Mouse (Mus musculus): ENCODE data around the gene Tgm2.

The Tgm2 gene

GRCm38 (mm10) chr2:158166628-158167027, 20.4 kb upstream of the Tgm2 start:
- DNase-seq = no peak

DNA sequence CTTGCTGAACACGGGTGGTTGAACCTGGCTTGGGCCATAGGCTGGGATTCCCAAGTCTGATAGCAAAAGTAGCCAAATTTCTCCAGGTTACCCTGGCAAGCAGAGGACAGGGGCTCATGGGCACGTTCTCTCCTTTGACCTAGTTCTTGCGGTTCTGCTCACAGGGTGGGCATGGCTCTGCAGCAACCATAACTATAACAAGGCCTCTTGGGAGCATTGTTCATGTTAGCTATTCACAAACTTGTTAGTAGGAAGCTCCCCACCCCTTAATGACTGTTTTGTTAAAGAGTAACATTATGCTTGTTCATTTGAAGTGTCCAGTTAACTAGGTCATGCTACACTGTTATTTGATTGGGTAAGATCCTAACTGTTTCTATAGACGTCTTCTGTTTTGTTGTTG, 19.5 kb upstream of the Tgm2 start:
- no peak for DNase-seq

DNA sequence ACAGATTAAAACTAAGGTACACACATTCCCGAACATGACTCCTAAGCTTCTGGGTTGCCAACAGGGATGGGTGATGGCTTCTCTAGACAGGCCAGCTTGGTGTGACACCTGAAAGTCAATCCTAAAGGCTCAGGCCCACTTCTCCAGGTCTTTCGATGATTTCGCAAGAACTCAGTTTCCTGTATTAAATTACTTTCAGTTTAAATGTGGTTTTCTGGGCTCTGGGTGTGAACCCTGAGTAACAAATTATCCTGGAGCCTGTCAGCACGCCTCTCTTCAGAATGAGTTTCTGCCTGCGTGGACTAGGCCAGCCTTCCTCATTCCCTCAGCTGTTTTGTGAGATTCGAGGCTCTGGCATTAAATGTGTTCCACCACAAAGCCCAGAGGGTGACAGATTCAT, 16.8 kb upstream of the Tgm2 start:
- no peak for DNase-seq

GRCm38 (mm10) chr2:158161761-158162160, 15.5 kb upstream of the Tgm2 start:
- DNase-seq = no peak

- no peak for DNase-seq
Observed at GRCm38 (mm10) chr2:158159376-158160235, 13.4 kb upstream of the Tgm2 start.

DNA sequence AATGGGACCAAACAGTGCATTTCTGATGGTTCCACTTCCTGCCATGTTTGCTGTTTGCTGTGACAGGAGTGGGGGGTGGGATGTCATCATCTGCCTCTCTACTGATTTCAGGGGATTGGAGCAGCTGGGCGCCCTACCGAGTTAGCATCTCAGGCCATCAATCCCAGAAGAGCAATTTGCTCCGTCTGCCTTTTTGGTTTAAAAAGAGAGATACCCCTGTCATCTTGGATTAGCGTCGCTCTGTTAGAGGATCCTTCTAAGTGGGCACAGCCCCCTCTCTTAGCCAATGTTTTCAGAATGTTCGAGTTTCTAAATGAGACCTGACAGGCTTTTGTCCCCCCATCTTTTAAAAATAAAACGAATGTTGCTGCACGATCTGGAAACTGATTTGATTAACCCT, 11.4 kb upstream of the Tgm2 start:
- DNase-seq = no peak

DNA sequence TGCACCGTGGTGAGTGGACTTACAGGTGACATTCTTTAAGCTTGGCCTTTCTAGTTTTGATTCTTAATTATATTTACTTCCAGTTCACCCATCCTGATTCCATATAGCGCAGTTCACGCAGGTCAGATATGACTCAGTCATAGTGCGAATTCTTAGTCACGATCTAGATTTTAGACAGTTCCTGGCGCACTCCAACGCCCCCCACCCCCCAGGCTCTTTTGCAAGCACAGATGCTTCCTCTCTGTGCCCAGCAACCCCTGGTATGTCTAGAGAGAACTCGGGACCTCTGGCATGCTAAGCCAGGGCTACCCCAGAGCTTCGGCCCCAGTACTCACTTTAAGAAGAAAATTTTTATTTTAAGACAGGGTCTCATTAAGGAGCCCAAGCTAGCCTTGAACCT, 10.3 kb upstream of the Tgm2 start:
- no peak for DNase-seq

- no peak for DNase-seq
Observed at GRCm38 (mm10) chr2:158155615-158156014, 9.4 kb upstream of the Tgm2 start.

DNA sequence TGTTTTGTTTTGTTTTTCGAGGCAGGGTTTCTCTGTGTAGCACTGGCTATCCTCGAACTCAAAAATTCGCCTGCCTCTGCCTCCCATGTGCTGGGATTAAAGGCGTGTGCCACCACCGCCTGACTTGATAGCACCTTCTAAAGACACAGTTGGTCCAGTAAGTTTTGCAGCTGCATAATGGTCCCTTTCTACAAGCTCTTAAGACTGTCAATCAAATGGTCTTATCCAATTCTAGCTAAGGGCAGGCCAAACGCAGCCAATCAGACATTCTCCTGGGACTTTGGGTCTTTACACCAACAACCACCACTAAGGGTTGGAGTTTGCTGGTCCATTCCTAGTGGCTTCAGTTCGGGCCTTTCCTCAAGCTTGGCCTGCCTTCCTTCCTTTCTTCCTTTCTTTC, 8.9 kb upstream of the Tgm2 start:
- DNase-seq = no peak

GRCm38 (mm10) chr2:158154641-158155040, 8.4 kb upstream of the Tgm2 start:
- DNase-seq = no peak

- DNase-seq = no peak
Observed at GRCm38 (mm10) chr2:158153728-158154343, 7.6 kb upstream of the Tgm2 start.

DNA sequence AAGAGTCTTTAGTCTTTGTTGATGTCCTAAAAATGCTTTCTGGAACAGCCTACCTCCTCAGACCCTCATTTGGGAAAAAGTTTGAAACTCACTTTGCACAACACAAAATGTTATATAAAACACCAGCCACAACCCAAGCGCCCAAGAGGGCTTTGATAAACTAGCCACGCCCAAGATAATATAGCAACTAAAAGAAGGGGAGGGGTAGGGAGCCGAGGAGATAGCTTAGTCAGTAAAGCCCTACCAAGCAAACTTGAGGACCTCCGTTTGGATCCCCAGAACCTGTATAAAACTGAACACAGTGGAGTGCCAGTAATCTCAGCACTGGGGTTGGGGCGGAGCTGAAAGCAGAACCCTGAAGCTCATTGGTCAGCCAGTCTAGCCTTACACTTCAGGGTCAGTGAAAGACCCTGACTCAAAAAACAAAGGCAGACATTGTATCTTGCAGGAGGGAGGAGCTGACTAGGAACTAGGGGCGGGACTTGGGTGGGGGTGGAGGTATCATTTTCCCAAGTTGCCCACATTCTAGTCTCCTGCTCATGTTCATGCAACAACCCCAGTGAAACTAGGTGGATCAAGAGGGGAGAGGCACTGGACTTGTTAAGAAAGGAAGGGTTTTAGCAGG, 6.6 kb upstream of the Tgm2 start:
- no peak for DNase-seq

DNA sequence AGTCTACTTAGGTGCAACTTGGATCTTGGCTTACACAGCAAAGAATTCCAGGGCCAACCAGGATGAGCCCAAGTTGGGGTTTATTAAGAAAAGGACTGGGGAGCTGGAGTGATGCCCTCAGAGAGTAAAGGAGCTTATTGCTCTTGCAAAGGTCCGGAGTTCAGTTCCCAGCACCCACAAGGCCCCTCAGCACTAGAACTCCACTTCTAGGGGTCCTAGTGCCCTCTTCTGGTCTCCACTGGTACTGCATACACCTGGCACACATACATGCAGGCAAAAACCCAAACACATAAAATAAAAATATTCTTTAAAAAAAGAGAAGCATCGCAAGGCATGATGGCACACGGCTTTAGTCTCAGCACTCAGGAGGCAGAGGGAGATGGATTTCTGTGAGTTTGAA, 4.8 kb upstream of the Tgm2 start:
- no peak for DNase-seq

DNA sequence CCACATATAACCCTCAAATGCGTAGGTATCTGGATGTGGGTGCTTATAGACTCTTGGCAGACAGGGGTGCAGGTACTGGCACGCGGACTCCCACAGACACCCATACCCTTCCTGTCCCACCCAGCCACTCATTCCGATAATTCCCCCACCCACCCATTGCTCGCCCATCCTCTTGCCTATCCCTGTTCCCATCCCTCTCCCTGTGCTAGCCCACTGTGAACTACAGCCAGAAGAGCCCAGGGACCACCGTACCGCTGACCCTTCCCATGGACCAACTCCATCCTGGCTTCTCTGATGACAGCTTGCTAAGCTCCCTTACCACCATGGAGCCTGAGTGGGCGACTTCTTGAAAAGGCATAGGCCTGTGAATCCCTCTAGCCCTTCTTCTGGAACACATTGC, 735 bp upstream of the Tgm2 start:
- no peak for DNase-seq

DNA sequence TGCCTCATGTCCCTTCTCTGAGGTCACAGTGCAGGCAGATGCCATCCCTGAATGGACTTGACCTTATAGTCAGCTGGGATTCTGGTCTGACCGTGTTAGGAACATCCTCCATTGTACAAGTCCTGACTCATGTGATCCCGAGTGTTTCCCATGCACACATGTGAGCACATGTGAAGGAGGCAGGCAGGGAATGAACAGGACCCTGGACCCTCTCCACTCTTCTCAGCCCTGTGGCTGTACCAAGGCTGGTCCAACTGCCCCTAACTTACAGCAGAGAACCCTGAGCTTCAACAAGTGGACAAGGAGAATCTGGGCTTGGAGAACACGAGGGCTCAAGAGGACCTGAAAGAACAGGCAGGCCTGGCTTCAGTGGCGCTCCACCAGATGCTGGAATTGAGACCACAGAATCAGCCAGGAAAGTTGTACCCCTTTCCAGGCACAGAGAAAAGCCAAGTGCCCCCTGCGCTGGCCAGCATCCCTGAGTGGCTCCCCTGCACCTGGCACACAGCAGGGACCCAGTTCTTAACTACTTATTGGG, 639 bp downstream of the Tgm2 start:
- DNase-seq = no peak

DNA sequence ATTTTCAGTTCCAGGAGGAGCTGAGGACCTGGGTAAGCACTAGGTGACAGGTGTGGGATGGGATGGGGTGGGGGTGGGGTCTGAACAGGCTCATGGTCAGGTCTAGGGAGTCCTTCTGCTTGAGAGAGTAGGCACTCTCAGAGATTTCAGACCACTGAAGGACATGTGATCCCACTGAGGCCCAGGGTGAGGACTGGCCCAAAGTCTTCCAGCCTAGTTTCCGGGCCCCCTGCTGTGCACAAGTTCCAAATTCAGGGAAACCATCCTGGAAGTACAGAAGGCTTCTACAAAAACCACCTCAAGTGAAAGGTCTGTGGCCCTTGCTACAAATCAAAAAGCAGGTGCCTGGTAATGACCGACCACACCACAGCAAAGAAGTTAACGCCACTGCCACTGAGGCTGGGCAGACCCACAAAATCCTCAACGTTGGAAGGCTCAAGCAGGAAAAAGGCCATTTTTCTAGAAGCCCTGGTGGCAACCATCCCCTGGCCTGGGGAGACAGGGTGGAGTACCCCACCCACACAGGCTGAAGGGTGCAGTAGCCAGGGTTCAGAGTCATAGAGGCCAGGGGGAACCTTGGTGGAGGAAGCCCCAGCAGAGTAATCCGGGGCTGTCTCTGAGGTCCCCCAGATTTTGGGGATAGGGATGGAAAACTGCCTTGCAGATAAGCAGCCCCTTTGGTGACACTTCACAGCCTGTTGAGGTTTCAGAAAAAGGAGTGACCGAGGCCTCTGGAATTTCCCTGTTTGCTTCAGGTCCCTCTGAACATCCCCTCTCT, 1.3 kb downstream of the Tgm2 start:
- DNase-seq = no peak

DNA sequence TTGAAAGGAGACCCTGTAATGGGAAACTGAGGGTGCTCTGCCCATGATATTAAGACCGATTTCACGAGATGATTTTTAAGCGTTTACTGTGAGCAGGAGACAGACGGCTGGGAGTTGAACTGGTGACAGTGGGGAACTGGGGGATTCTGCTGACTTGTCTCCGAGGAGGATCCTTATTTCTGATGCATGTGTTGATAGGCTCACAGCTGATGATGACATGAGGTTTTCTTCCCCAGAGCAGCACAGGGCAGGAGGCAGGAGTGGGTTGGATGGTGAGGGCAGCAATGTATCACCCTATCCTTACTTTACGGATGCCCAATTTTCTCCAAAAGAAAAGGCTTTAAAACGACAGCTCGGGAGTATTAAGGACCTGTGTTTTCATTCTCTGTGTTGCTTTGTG, 2.0 kb downstream of the Tgm2 start:
- no peak for DNase-seq

- DNase-seq = no peak
Observed at GRCm38 (mm10) chr2:158143816-158144215, 2.4 kb downstream of the Tgm2 start.

DNA sequence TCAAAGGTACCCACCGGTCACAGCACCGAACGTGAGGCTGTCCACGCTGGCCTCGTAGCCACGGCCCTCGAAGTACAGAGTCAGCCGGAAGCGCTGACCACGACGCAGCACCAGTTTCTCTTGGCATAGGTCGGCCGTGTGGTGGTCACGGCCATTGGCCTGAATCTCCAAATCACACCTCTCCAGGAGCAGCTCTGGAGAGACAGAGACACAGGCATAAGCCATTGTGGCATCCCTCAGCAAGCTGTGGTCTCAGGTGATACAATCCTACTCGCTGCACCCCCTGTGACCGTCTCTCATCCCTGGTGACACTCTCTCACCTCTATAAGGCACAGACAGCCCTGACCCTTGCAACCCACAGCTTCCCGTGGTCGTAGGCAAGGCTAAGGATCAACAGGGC, 3.3 kb downstream of the Tgm2 start:
- no peak for DNase-seq

- no peak for DNase-seq
Observed at GRCm38 (mm10) chr2:158141690-158142440, 4.4 kb downstream of the Tgm2 start.

GRCm38 (mm10) chr2:158141271-158141670, 5.0 kb downstream of the Tgm2 start:
- no peak for DNase-seq

GRCm38 (mm10) chr2:158140664-158141063, 5.6 kb downstream of the Tgm2 start:
- no peak for DNase-seq
